Mouse (Mus musculus): ENCODE measurements around the gene Clca3a1. TPM values are rescaled to one million over a fixed set of nuclear protein-coding genes. Genes with fewer than 3 reads are reported as not detected.

Clca3a1 gene
- polyA plus RNA-seq, 1 experiment, result 0.19 TPM

- no peaks in the 10 kb centered on the region for H3K27me3 ChIP-seq (ENCODE audit: control insufficient read depth, insufficient read depth, low read length, poor library complexity, severe bottlenecking)
- H3K4me3 ChIP-seq (ENCODE audit: low read depth, low read length), result no peak overlapping the region
- H3K9ac ChIP-seq (ENCODE audit: low read depth, poor library complexity, severe bottlenecking), result no peak overlapping the region
- TF ChIP-seq EP300 (IDR thresholded peaks at IDR 0.05; ENCODE audit: insufficient read depth, low read depth, low read length) (no peak), POLR2A (IDR thresholded peaks at IDR 0.05; ENCODE audit: insufficient read depth, low read length) (no peak), CTCF (IDR thresholded peaks at IDR 0.05; ENCODE audit: low read depth, low read length) (no peak)
- H3K27ac ChIP-seq (ENCODE audit: insufficient read depth, low read length), result no peak overlapping the region
- no peaks in the 10 kb centered on the region for H3K4me1 ChIP-seq (ENCODE audit: control insufficient read depth, insufficient read depth, low read length)
- no peaks in the 10 kb centered on the region for H3K9me3 ChIP-seq (replicated peaks; ENCODE audit: control insufficient read depth, insufficient read depth, low read length, poor library complexity, severe bottlenecking)
- H3K36me3 ChIP-seq (ENCODE audit: control insufficient read depth, insufficient read depth, low read length, poor library complexity, severe bottlenecking), result peaks cover 2% of the 10 kb centered on the region; the same call in 1 of the 2 replicates
Measured at GRCm38 (mm10) chr3:144688284-144688683, 72.5 kb downstream of the Clca3a1 start.

GRCm38 (mm10) chr3:144687618-144688017 is 73.2 kb downstream of the Clca3a1 start:
- Histone ChIP-seq H3K4me3 (ENCODE audit: low read depth, low read length) (no peak overlapping the region), H3K9me3 (replicated peaks; ENCODE audit: control insufficient read depth, insufficient read depth, low read length, poor library complexity, severe bottlenecking) (no peaks in the 10 kb centered on the region), H3K36me3 (ENCODE audit: control insufficient read depth, insufficient read depth, low read length, poor library complexity, severe bottlenecking) (0 out of 2 replicates have a peak, but pooled peaks cover 2% of the 10 kb centered on the region), H3K4me1 (ENCODE audit: control insufficient read depth, insufficient read depth, low read length) (no peaks in the 10 kb centered on the region), H3K9ac (ENCODE audit: low read depth, poor library complexity, severe bottlenecking) (no peak overlapping the region), H3K27me3 (ENCODE audit: control insufficient read depth, insufficient read depth, low read length, poor library complexity, severe bottlenecking) (no peaks in the 10 kb centered on the region), H3K27ac (ENCODE audit: insufficient read depth, low read length) (no peak overlapping the region)
- TF ChIP-seq POLR2A (IDR thresholded peaks at IDR 0.05; ENCODE audit: insufficient read depth, low read length), result no peak
- no peak for TF ChIP-seq EP300 (IDR thresholded peaks at IDR 0.05; ENCODE audit: insufficient read depth, low read depth, low read length)
- TF ChIP-seq CTCF (IDR thresholded peaks at IDR 0.05; ENCODE audit: low read depth, low read length), result no peak

GRCm38 (mm10) chr3:144686146-144686545 is 74.6 kb downstream of the Clca3a1 start:
- TF ChIP-seq EP300 (IDR thresholded peaks at IDR 0.05; ENCODE audit: insufficient read depth, low read depth, low read length) (no peak), POLR2A (IDR thresholded peaks at IDR 0.05; ENCODE audit: insufficient read depth, low read length) (no peak), CTCF (IDR thresholded peaks at IDR 0.05; ENCODE audit: low read depth, low read length) (no peak)
- Histone ChIP-seq H3K4me3 (ENCODE audit: low read depth, low read length) (no peak overlapping the region), H3K4me1 (ENCODE audit: control insufficient read depth, insufficient read depth, low read length) (no peaks in the 10 kb centered on the region), H3K36me3 (ENCODE audit: control insufficient read depth, insufficient read depth, low read length, poor library complexity, severe bottlenecking) (no peaks in the 10 kb centered on the region), H3K9ac (ENCODE audit: low read depth, poor library complexity, severe bottlenecking) (no peak overlapping the region), H3K27me3 (ENCODE audit: control insufficient read depth, insufficient read depth, low read length, poor library complexity, severe bottlenecking) (no peaks in the 10 kb centered on the region), H3K9me3 (replicated peaks; ENCODE audit: control insufficient read depth, insufficient read depth, low read length, poor library complexity, severe bottlenecking) (no peaks in the 10 kb centered on the region), H3K27ac (ENCODE audit: insufficient read depth, low read length) (no peak overlapping the region)

GRCm38 (mm10) chr3:144683136-144683814 is 77.5 kb downstream of the Clca3a1 start:
- H3K4me3 ChIP-seq (ENCODE audit: low read depth, low read length), result no peak overlapping the region
- H3K4me1 ChIP-seq (ENCODE audit: control insufficient read depth, insufficient read depth, low read length), result no peaks in the 10 kb centered on the region
- H3K27ac ChIP-seq (ENCODE audit: insufficient read depth, low read length), result no peak overlapping the region
- H3K9me3 ChIP-seq (replicated peaks; ENCODE audit: control insufficient read depth, insufficient read depth, low read length, poor library complexity, severe bottlenecking), result no peaks in the 10 kb centered on the region
- H3K27me3 ChIP-seq (ENCODE audit: control insufficient read depth, insufficient read depth, low read length, poor library complexity, severe bottlenecking), result no peaks in the 10 kb centered on the region
- H3K36me3 ChIP-seq (ENCODE audit: control insufficient read depth, insufficient read depth, low read length, poor library complexity, severe bottlenecking), result no peaks in the 10 kb centered on the region
- no peak overlapping the region for H3K9ac ChIP-seq (ENCODE audit: low read depth, poor library complexity, severe bottlenecking)
- TF ChIP-seq CTCF (IDR thresholded peaks at IDR 0.05; ENCODE audit: low read depth, low read length) (no peak), POLR2A (IDR thresholded peaks at IDR 0.05; ENCODE audit: insufficient read depth, low read length) (no peak), EP300 (IDR thresholded peaks at IDR 0.05; ENCODE audit: insufficient read depth, low read depth, low read length) (no peak)

- no peaks in the 10 kb centered on the region for H3K9me3 ChIP-seq (replicated peaks; ENCODE audit: control insufficient read depth, insufficient read depth, low read length, poor library complexity, severe bottlenecking)
- no peaks in the 10 kb centered on the region for H3K36me3 ChIP-seq (ENCODE audit: control insufficient read depth, insufficient read depth, low read length, poor library complexity, severe bottlenecking)
- H3K9ac ChIP-seq (ENCODE audit: low read depth, poor library complexity, severe bottlenecking), result no peak overlapping the region
- TF ChIP-seq CTCF (IDR thresholded peaks at IDR 0.05; ENCODE audit: low read depth, low read length), result no peak
- no peak overlapping the region for H3K27ac ChIP-seq (ENCODE audit: insufficient read depth, low read length)
- H3K4me3 ChIP-seq (ENCODE audit: low read depth, low read length), result no peak overlapping the region
- no peaks in the 10 kb centered on the region for H3K27me3 ChIP-seq (ENCODE audit: control insufficient read depth, insufficient read depth, low read length, poor library complexity, severe bottlenecking)
- no peaks in the 10 kb centered on the region for H3K4me1 ChIP-seq (ENCODE audit: control insufficient read depth, insufficient read depth, low read length)
Measured at GRCm38 (mm10) chr3:144681542-144681941, 79.2 kb downstream of the Clca3a1 start.

- H3K36me3 ChIP-seq (ENCODE audit: control insufficient read depth, insufficient read depth, low read length, poor library complexity, severe bottlenecking), result no peaks in the 10 kb centered on the region
- no peak overlapping the region for H3K4me3 ChIP-seq (ENCODE audit: low read depth, low read length)
- no peak overlapping the region for H3K27ac ChIP-seq (ENCODE audit: insufficient read depth, low read length)
- H3K27me3 ChIP-seq (ENCODE audit: control insufficient read depth, insufficient read depth, low read length, poor library complexity, severe bottlenecking), result no peaks in the 10 kb centered on the region
- H3K9me3 ChIP-seq (replicated peaks; ENCODE audit: control insufficient read depth, insufficient read depth, low read length, poor library complexity, severe bottlenecking), result no peaks in the 10 kb centered on the region
- no peaks in the 10 kb centered on the region for H3K4me1 ChIP-seq (ENCODE audit: control insufficient read depth, insufficient read depth, low read length)
- H3K9ac ChIP-seq (ENCODE audit: low read depth, poor library complexity, severe bottlenecking), result no peak overlapping the region
- TF ChIP-seq CTCF (IDR thresholded peaks at IDR 0.05; ENCODE audit: low read depth, low read length) (no peak), EP300 (IDR thresholded peaks at IDR 0.05; ENCODE audit: insufficient read depth, low read depth, low read length) (no peak), POLR2A (IDR thresholded peaks at IDR 0.05; ENCODE audit: insufficient read depth, low read length) (no peak)
Measured at GRCm38 (mm10) chr3:144679701-144680159, 81.0 kb downstream of the Clca3a1 start.

Other genes with a start within 250 kb of the Clca3a1 start
- 38.6 and 39.0 TPM in 2 replicates for gene Hs2st1, start 190.8 kb downstream of the Clca3a1 start, polyA plus RNA-seq (2011; ENCODE audit: insufficient read depth, insufficient read length, low read depth, missing spikeins)
- 227 TPM in 2 replicates for gene Selenof, start 190.7 kb downstream of the Clca3a1 start, polyA plus RNA-seq (2011; ENCODE audit: insufficient read depth, insufficient read length, low read depth, missing spikeins)
- 110 and 115 TPM in 2 replicates for gene Sh3glb1, start 40.6 kb downstream of the Clca3a1 start, polyA plus RNA-seq (2011; ENCODE audit: insufficient read depth, insufficient read length, low read depth, missing spikeins)
- gene Clca3a2, start 58.5 kb upstream of the Clca3a1 start, polyA plus RNA-seq (2011; ENCODE audit: insufficient read depth, insufficient read length, low read depth, missing spikeins), result 0.26 and 0.31 TPM in 2 replicates
- 0.65 and 0.70 TPM in 2 replicates for gene Clca3b, start 88.4 kb upstream of the Clca3a1 start, polyA plus RNA-seq (2011; ENCODE audit: insufficient read depth, insufficient read length, low read depth, missing spikeins)
- gene Clca4b, start 171.6 kb upstream of the Clca3a1 start, polyA plus RNA-seq (2011; ENCODE audit: insufficient read depth, insufficient read length, low read depth, missing spikeins), result 0.87 and 1.5 TPM in 2 replicates
- not detected in 2 replicates for gene Clca4a, start 214.1 kb upstream of the Clca3a1 start, polyA plus RNA-seq (2011; ENCODE audit: insufficient read depth, insufficient read length, low read depth, missing spikeins)